Mouse (Mus musculus) macrophage (primary cell): ENCODE measurements around the gene Ell2. TPM values are rescaled to one million over a fixed set of nuclear protein-coding genes. Genes with fewer than 3 reads are reported as not detected.
A peak's percentile ranks its signal among the peaks of the same experiment; 100 is the strongest.

Experiments
- H3K27ac ChIP-seq: fragments of 350-480 bp; formaldehyde crosslinking; 2 replicates; pipeline ENCODE4 v1.9.0; 2021
- H3K36me3 ChIP-seq: fragments of 350-480 bp; formaldehyde crosslinking; 2 replicates; pipeline ENCODE4 v1.9.0; 2021; ENCODE audit errors: inconsistent target
- H3K4me3 ChIP-seq: fragments of 350-480 bp; formaldehyde crosslinking; 2 replicates; pipeline ENCODE4 v1.9.0; 2021; ENCODE audit errors: inconsistent target
- H3K79me2 ChIP-seq: fragments of 350-480 bp; formaldehyde crosslinking; 2 replicates; pipeline ENCODE4 v1.9.0; 2021; ENCODE audit errors: inconsistent target
- WGBS: methylation state at CpG from one replicate; pipeline ENCODE4 v1.1.7; 2026; ENCODE audit warnings: inconsistent platforms; ENCODE audit not compliant: missing documents; 5-methylcytosine and 5-hydroxymethylcytosine counted together
- polyA plus RNA-seq: library from polyadenylated mRNA; stranded (reverse); fragments of 250-400 nt; gene quantifications from 3 replicates; pipeline ENCODE4 v1.2.4, GENCODE M21; 2018; ENCODE audit warnings: inconsistent platforms

The Ell2 gene
- polyA plus RNA-seq, 1 experiment from 2014 or later = 35.1 TPM

GRCm38 (mm10) chr13:75793863-75794629 lies 87.5 kb downstream of the Ell2 start:
- 55% methylated on average over 6 of the region's 6 CpGs for whole genome bisulfite sequencing
- no peak overlapping the region for H3K4me3 ChIP-seq
- H3K36me3 ChIP-seq = no peaks in the 10 kb centered on the region
- H3K79me2 ChIP-seq = no peaks in the 10 kb centered on the region
- H3K27ac ChIP-seq = peak overlapping the region; percentile 81

- Histone ChIP-seq H3K27ac (peak overlapping the region; percentile 62), H3K36me3 (no peaks in the 10 kb centered on the region), H3K4me3 (peak overlapping the region; percentile 12; the same call in 1 of the 2 replicates), H3K79me2 (no peaks in the 10 kb centered on the region)
- WGBS = 7% methylated on average over 18 of the region's 18 CpGs
These were observed 91.0 kb downstream of the Ell2 start for GRCm38 (mm10) chr13:75797369-75798141.

GRCm38 (mm10) chr13:75798413-75799302 lies 92.1 kb downstream of the Ell2 start:
- no peaks in the 10 kb centered on the region for H3K36me3 ChIP-seq
- no peaks in the 10 kb centered on the region for H3K79me2 ChIP-seq
- 41% methylated on average over 7 of the region's 7 CpGs for WGBS
- H3K4me3 ChIP-seq = no peak overlapping the region
- peak overlapping the region; percentile 28; the same call in 1 of the 2 replicates for H3K27ac ChIP-seq

GRCm38 (mm10) chr13:75799421-75799820 lies 92.9 kb downstream of the Ell2 start:
- H3K79me2 ChIP-seq = no peaks in the 10 kb centered on the region
- WGBS = 90% methylated on average over 3 of the region's 3 CpGs
- no peaks in the 10 kb centered on the region for H3K36me3 ChIP-seq
- no peak overlapping the region for H3K27ac ChIP-seq
- H3K4me3 ChIP-seq = no peak overlapping the region

- no peak overlapping the region for H3K4me3 ChIP-seq
- 100% methylated on average over 1 of the region's 1 CpGs for WGBS
These were observed 101.4 kb downstream of the Ell2 start for GRCm38 (mm10) chr13:75807969-75808368.

GRCm38 (mm10) chr13:75809957-75810356 lies 103.4 kb downstream of the Ell2 start:
- whole genome bisulfite sequencing = 60% methylated on average over 1 of the region's 1 CpGs
- no peak overlapping the region for H3K4me3 ChIP-seq
- H3K36me3 ChIP-seq = no peaks in the 10 kb centered on the region
- H3K79me2 ChIP-seq = no peaks in the 10 kb centered on the region
- H3K27ac ChIP-seq = no peak overlapping the region

More at GRCm38 (mm10) chr13:75807969-75808368, 101.4 kb downstream of the Ell2 start:
- no peak overlapping the region for H3K27ac ChIP-seq
- no peaks in the 10 kb centered on the region for H3K36me3 ChIP-seq
- no peaks in the 10 kb centered on the region for H3K79me2 ChIP-seq

GRCm38 (mm10) chr13:75817183-75817582 lies 110.6 kb downstream of the Ell2 start:
- Histone ChIP-seq H3K27ac (no peak overlapping the region), H3K79me2 (no peaks in the 10 kb centered on the region), H3K36me3 (no peaks in the 10 kb centered on the region), H3K4me3 (no peak overlapping the region)
- 81% methylated on average over 2 of the region's 2 CpGs for WGBS

- Histone ChIP-seq H3K4me3 (no peak overlapping the region), H3K27ac (no peak overlapping the region)
- WGBS = 67% methylated on average over 3 of the region's 3 CpGs
These were observed 111.9 kb downstream of the Ell2 start for GRCm38 (mm10) chr13:75818486-75818885.

GRCm38 (mm10) chr13:75818945-75819706 lies 112.6 kb downstream of the Ell2 start:
- Histone ChIP-seq H3K36me3 (no peaks in the 10 kb centered on the region), H3K79me2 (no peaks in the 10 kb centered on the region), H3K4me3 (no peak overlapping the region), H3K27ac (no peak overlapping the region)
- WGBS = 94% methylated on average over 3 of the region's 3 CpGs

More at GRCm38 (mm10) chr13:75818486-75818885, 111.9 kb downstream of the Ell2 start:
- no peaks in the 10 kb centered on the region for H3K36me3 ChIP-seq
- H3K79me2 ChIP-seq = no peaks in the 10 kb centered on the region

GRCm38 (mm10) chr13:75819898-75820297 lies 113.3 kb downstream of the Ell2 start:
- H3K4me3 ChIP-seq = no peak overlapping the region
- H3K36me3 ChIP-seq = no peaks in the 10 kb centered on the region
- no peaks in the 10 kb centered on the region for H3K79me2 ChIP-seq
- H3K27ac ChIP-seq = no peak overlapping the region

Other genes with a start within 250 kb of the Ell2 start
- gene Glrx, start 133.1 kb downstream of the Ell2 start, polyA plus RNA-seq = 88.5 to 399 TPM (median 89.8 TPM) in 3 replicates
- gene Rhobtb3, start 237.2 kb downstream of the Ell2 start, polyA plus RNA-seq = 0.11 to 0.17 TPM (median 0.11 TPM) in 3 replicates